Mouse (Mus musculus) left cerebral cortex, adult 6 months (tissue): ENCODE measurements around the gene Dcaf5. TPM values are rescaled to one million over a fixed set of nuclear protein-coding genes. Genes with fewer than 3 reads are reported as not detected.

Experiments
- long read RNA-seq, 2 experiments: library from polyadenylated mRNA; unstranded; transcript quantifications; one replicate each; pipeline ENCODE4 v2.0.0; 2019 to 2020
- polyA plus RNA-seq: library from polyadenylated mRNA; unstranded; fragments of <200 nt; fragmentation: Nextera tagmentation; gene quantifications from 2 replicates; pipeline ENCODE4 v1.2.3, GENCODE M21; 2021

The Dcaf5 gene
- polyA plus RNA-seq: 12.9 and 15.9 TPM in 2 replicates
- long read RNA-seq, experiment 1, full-length matches to known transcripts: 24 of 84 reads
- long read RNA-seq, experiment 1, partial matches to known transcripts: 10 of 84 reads
- long read RNA-seq, experiment 1, other reads (novel, unspliced or antisense): 50 of 84 reads
- long read RNA-seq, experiment 2, full-length matches to known transcripts: 3 of 18 reads
- long read RNA-seq, experiment 2, partial matches to known transcripts: 3 of 18 reads
- long read RNA-seq, experiment 2, other reads (novel, unspliced or antisense): 12 of 18 reads

DNA sequence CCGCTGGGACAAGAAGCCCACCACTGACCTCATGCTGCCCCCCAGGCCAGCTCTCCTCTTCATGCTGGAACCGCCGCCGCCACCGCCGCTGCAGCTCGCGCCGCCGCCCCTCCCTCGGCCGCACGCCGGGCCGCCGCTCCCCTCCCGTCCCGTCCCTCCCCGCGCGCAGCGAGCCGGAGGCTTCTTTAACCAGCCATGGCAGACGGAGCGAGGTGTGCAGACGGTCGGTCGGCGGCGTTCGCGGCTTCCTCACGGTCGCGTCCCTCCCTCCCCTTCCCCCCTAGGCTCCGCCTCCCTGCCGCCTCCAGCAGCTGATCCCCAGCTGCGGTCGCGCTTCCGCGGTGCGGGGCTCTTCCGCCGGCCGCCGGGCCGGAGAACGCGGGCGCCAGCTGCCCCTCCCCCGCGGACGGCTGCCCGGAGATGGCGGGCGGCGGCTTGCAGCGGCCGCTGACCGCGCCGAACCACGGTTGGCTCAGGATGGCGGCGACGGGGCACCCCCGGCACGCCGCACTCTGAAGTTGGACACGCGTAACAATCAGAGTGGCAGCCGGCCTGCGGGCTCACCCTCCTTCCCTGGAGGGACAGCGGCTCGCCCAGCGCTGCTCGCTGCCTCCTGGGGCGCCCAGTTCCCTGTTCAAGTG, at the start of gene Dcaf5:
Dcaf5 (minus strand) TSS at position 266 of the 641 bp plus-strand sequence.

DNA sequence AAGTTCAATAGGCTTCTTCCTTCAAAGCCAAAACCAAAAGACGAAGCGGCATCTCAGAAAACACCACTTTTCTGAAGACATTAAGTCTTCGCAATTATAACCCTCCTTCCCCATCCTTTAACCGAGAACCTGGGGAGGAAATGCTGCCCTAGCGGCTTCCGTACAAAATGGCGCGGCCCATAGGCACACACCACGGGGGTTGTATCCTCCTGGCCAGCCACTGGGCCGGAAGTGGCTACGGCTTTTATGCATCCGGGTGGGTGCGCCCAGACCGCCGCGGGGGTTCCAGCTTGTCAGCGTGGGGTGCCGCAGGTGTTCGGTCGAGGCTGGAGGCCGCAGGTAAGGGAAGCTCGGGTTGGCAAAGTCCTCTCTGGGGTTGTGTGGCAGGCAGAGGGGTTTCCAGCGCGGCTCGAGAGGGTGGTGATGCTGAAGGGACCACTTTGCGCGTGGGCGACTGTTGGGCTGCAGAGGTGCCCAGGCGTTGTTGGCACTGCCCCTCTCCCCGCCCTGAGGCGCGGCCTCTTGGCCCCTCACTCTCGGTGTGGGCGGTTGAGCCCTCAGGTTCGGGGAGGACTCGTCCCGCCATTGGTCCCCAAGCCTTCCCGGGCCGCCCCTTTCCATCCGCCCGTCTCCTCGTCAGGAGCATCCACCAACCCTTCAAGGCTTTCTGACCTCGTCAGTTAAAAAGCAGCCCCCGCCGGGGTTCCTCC, 26.7 kb upstream of the Dcaf5 start, which contains the start of gene Exd2:
Exd2 (plus strand) TSS at position 154 of the 710 bp plus-strand sequence.

Other genes starting within 250 kb of the Dcaf5 start
- 3.2 and 10.4 TPM in 2 replicates for gene Actn1, start 176.2 kb downstream of the Dcaf5 start, polyA plus RNA-seq
- gene Exd2, start 26.5 kb upstream of the Dcaf5 start, polyA plus RNA-seq: 45.3 and 48.4 TPM in 2 replicates
- gene Galnt16, start 81.7 kb upstream of the Dcaf5 start, polyA plus RNA-seq: 22.0 and 22.1 TPM in 2 replicates
- 19.7 and 24.0 TPM in 2 replicates for gene Slc39a9, start 207.3 kb upstream of the Dcaf5 start, polyA plus RNA-seq
- gene Erh, start 207.7 kb upstream of the Dcaf5 start, polyA plus RNA-seq: 160 and 244 TPM in 2 replicates